Mouse (Mus musculus): ENCODE data around the gene Dll1.

DNA sequence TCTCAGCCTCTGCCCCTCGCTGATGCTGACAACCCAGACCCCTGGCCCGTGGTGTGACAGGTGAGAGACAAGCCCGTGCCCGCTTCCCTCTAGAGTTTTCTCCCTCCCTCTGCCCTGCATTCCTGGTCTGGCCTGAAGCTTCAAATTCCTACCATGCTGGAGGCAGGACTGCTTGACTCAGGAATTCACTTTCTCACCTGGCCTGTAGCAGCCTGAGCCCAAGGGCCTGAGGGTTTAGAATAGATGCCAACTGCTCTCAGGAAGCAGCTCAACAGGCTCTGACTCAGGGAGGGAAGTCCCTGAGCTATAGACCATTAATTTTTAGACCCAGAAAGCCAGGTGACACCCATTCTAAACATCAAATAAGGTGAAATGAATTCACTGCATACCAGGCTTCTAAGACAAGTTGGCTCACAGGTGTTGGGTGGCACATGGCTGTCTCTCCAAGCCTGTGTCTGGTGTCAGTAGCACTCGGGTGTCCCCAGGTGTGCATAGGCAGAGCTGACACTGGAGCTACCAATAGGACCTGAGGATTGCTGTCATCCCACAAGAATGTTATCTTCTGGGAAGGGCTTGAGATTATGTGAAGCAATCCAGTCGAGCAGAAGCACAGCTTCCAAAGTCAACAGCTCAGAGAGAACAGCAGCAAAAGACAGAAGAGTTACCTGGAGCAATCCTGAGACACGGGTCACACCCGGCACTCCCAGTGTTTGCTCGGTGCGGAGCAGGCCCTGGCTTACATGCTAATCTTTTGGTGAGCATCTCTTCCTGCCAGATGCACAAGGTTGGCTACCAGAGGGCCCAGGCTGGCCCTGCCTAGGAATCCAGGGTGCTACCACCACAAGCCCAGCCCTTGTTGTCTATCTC, 50.5 kb downstream of the Dll1 start:
- TF ChIP-seq POLR2A (IDR thresholded peaks at IDR 0.05; ENCODE audit: extremely low read depth, insufficient read depth, low read length) (no peak), CTCF (IDR thresholded peaks at IDR 0.05; ENCODE audit: low read depth, low read length) (no peak)
